Mouse (Mus musculus): Measurements from ENCODE around the gene Olfr94. TPM values are rescaled to one million over a fixed set of nuclear protein-coding genes. Genes with fewer than 3 reads are reported as not detected.

Olfr94 gene
- polyA plus RNA-seq, 2 experiments: not detected

DNA sequence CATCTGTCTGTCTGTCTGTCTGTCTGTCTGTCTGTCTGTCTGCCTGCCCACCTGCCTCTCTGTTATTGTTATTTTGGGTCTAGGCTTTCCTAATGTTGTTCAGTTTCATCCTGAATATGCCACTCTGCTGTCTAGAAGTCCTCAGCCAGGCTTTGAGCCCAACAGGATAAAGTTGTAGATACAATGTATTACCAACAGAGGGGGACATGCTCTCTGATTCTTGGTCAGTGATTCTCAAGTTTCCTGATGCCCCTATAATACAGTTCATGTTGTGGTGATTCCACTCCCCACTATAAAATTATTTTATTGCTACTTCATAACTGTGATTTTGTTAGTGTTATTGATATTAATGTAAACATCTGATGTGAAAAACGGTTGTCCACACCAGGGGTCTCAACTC, 21.1 kb upstream of the Olfr94 start:
- no peak overlapping the region for H3K27ac ChIP-seq (replicated peaks; ENCODE audit: low read depth, low read length)
- H3K9ac ChIP-seq (ENCODE audit: low read depth, low read length, severe bottlenecking): no peak overlapping the region
- no peaks in the 10 kb centered on the region for H3K4me1 ChIP-seq (ENCODE audit: control insufficient read depth, insufficient read depth, low read length)
- H3K4me2 ChIP-seq (replicated peaks; ENCODE audit: low read depth, low read length, severe bottlenecking): no peak overlapping the region
- 12% methylated on average over 1 of the region's 1 CpGs for WGBS
- no peaks in the 10 kb centered on the region for H3K27me3 ChIP-seq (ENCODE audit: control insufficient read depth, insufficient read depth, low read length)
- no peak for DNase-seq (ENCODE audit: low spot score)
- H3K36me3 ChIP-seq (ENCODE audit: control insufficient read depth, insufficient read depth, low read length): no peaks in the 10 kb centered on the region
- ATAC-seq (ENCODE audit: low FRiP score, low read depth): no peak
- TF ChIP-seq POLR2A (IDR thresholded peaks at IDR 0.05; ENCODE audit: borderline replicate concordance, extremely low read depth, insufficient read depth, insufficient read length): no peak
- peaks cover 6% of the 10 kb centered on the region for H3K9me3 ChIP-seq (ENCODE audit: control insufficient read depth, low read length)
- H3K4me3 ChIP-seq (replicated peaks; ENCODE audit: low read length): no peak overlapping the region

DNA sequence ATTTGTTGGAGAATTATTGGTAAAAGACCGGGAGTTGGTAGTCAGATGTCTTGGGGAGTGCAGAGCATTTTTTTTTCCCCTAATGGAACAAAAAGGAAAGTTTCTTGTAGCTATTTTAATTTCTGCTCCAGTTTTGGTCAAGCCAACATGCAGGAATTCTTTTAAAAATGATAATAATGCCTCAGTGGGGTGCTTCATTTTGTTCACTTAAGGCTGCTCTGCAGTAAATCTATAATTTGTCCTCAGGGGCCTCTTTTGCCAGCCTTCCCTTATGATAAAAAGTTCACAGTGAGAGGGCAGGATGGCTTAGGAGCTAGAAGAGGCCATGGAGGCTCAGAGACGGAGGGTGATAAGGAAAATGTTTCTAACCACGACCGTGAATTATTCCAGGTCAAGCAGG, 19.1 kb upstream of the Olfr94 start, which contains the start of gene Olfr96:
Gene Olfr96, plus strand, starts transcription at position 301 of the 400 bp plus-strand sequence.
- DNase-seq (ENCODE audit: low spot score) (no peak), ATAC-seq (ENCODE audit: low FRiP score, low read depth) (no peak)
- Histone ChIP-seq H3K9ac (ENCODE audit: low read depth, low read length, severe bottlenecking) (no peak within 1 kb of the TSS), H3K4me2 (replicated peaks; ENCODE audit: low read depth, low read length, severe bottlenecking) (no peak within 1 kb of the TSS), H3K27ac (replicated peaks; ENCODE audit: low read depth, low read length) (no peak within 1 kb of the TSS), H3K4me3 (replicated peaks; ENCODE audit: low read length) (no peak within 1 kb of the TSS), H3K27me3 (ENCODE audit: control insufficient read depth, insufficient read depth, low read length) (no peaks in the 10 kb centered on the region), H3K9me3 (ENCODE audit: control insufficient read depth, low read length) (peaks cover 6% of the 10 kb centered on the region), H3K36me3 (ENCODE audit: control insufficient read depth, insufficient read depth, low read length) (no peaks in the 10 kb centered on the region), H3K4me1 (ENCODE audit: control insufficient read depth, insufficient read depth, low read length) (no peaks in the 10 kb centered on the region)
- no peak for TF ChIP-seq POLR2A (IDR thresholded peaks at IDR 0.05; ENCODE audit: borderline replicate concordance, extremely low read depth, insufficient read depth, insufficient read length)
- WGBS: 60% methylated on average over 4 of the region's 4 CpGs

DNA sequence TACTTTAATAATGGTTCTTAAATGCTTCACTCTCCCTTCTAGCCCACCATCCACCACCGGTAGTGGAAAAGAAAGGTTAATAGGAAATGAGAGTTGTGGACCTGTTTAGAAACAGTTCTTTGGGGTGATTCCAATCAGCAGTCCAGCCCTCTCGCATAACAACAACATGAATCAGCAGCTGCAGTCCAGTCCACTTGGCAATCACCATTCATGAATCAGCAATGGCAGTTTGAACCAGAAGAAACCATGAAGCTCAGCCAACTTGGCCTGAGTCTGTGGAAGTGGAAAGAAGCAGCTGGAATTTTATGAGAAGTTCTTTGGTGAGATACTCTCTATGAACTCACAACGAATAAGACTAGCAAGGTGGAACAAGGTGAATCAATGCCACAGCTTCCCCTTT, 17.7 kb upstream of the Olfr94 start:
- no peak for DNase-seq (ENCODE audit: low spot score)
- Histone ChIP-seq H3K9ac (ENCODE audit: low read depth, low read length, severe bottlenecking) (no peak overlapping the region), H3K4me3 (replicated peaks; ENCODE audit: low read length) (no peak overlapping the region), H3K9me3 (ENCODE audit: control insufficient read depth, low read length) (peaks cover 6% of the 10 kb centered on the region), H3K27ac (replicated peaks; ENCODE audit: low read depth, low read length) (no peak overlapping the region), H3K36me3 (ENCODE audit: control insufficient read depth, insufficient read depth, low read length) (no peaks in the 10 kb centered on the region), H3K4me2 (replicated peaks; ENCODE audit: low read depth, low read length, severe bottlenecking) (no peak overlapping the region), H3K4me1 (ENCODE audit: control insufficient read depth, insufficient read depth, low read length) (no peaks in the 10 kb centered on the region), H3K27me3 (ENCODE audit: control insufficient read depth, insufficient read depth, low read length) (no peaks in the 10 kb centered on the region)
- no peak for ATAC-seq (ENCODE audit: low FRiP score, low read depth)
- WGBS: 77% methylated on average over 3 of the region's 3 CpGs
- no peak for TF ChIP-seq POLR2A (IDR thresholded peaks at IDR 0.05; ENCODE audit: borderline replicate concordance, extremely low read depth, insufficient read depth, insufficient read length)

DNA sequence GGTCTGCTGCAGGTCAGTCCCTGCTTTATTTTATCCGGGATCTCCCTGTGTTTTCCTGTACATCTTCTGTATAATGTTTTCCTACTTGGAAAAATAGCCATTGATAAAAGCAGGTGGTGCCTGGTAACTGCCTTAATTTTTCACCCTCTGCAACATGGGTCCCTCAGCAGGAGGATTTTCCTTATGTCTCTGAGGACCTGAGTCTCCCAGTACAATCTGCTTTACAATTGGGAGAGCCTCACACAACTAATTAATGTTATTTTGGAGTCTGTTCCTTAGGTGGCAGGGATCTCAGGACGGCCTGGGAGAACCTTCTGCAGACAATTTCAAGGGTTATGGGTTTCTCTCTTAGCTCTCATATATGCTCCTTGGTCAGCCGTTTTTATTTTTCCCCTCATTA, 12.2 kb upstream of the Olfr94 start, which contains the start of gene Olfr95:
Gene Olfr95, minus strand, starts transcription at position 101 of the 400 bp plus-strand sequence.
- Histone ChIP-seq H3K4me1 (ENCODE audit: control insufficient read depth, insufficient read depth, low read length) (no peaks in the 10 kb centered on the region), H3K4me3 (replicated peaks; ENCODE audit: low read length) (no peak within 1 kb of the TSS), H3K27ac (replicated peaks; ENCODE audit: low read depth, low read length) (no peak within 1 kb of the TSS), H3K36me3 (ENCODE audit: control insufficient read depth, insufficient read depth, low read length) (no peaks in the 10 kb centered on the region), H3K9ac (ENCODE audit: low read depth, low read length, severe bottlenecking) (no peak within 1 kb of the TSS), H3K27me3 (ENCODE audit: control insufficient read depth, insufficient read depth, low read length) (peaks cover 14% of the 10 kb centered on the region), H3K9me3 (ENCODE audit: control insufficient read depth, low read length) (peaks cover 4% of the 10 kb centered on the region), H3K4me2 (replicated peaks; ENCODE audit: low read depth, low read length, severe bottlenecking) (no peak within 1 kb of the TSS)
- WGBS: 69% methylated on average over 3 of the region's 3 CpGs
- no peak for TF ChIP-seq POLR2A (IDR thresholded peaks at IDR 0.05; ENCODE audit: borderline replicate concordance, extremely low read depth, insufficient read depth, insufficient read length)
- no peak for ATAC-seq (ENCODE audit: low FRiP score, low read depth)
- DNase-seq (ENCODE audit: low spot score): no peak

DNA sequence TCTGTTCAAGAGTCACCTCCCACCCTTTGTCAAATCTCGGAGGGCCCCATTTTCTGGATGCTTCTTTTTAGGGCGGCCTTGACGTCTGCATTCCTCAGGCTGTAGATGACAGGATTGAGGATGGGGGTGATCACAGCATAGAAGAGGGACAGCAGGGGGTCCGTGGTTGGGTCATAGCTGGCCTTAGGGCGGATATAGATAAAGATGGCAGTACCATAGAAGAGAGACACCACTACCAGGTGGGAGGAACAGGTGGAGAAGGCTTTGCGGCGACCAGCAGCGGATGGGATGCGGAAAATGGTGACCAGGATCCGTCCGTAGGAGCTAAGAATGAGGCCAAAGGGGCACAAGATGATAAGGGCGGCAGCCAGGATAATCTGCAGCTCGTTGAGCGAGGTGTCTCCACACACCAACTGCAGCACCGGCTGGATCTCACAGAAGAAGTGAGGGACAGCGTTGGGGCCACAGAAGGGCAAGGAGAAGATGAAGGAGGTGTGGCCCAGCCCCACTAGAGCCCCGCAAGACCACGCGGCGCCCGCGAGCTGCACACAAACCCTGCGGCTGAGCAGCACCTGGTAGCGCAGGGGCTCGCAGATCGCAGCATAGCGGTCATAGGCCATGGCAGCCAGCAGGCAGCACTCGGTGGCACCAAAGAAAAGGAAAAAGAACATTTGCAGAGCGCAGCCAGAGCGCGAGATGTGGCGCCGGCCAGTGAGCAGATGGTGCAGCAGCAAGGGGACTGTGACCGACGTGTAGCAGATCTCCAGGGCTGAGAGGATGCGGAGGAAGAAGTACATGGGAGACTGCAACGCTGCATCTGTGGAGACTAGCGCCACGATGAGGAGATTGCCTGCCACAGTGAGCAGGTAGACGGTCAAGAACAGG, 10.3 kb upstream of the Olfr94 start:
- ATAC-seq (ENCODE audit: low FRiP score, low read depth) (no peak), DNase-seq (ENCODE audit: low spot score) (no peak)
- no peak overlapping the region; the same call in 1 of the 2 replicates for H3K4me2 ChIP-seq (replicated peaks; ENCODE audit: low read depth, low read length, severe bottlenecking)
- no peak overlapping the region for H3K4me3 ChIP-seq (replicated peaks; ENCODE audit: low read length)
- H3K27ac ChIP-seq (replicated peaks; ENCODE audit: low read depth, low read length): no peak overlapping the region
- no peaks in the 10 kb centered on the region for H3K36me3 ChIP-seq (ENCODE audit: control insufficient read depth, insufficient read depth, low read length)
- no peaks in the 10 kb centered on the region for H3K4me1 ChIP-seq (ENCODE audit: control insufficient read depth, insufficient read depth, low read length)
- no peak overlapping the region for H3K9ac ChIP-seq (ENCODE audit: low read depth, low read length, severe bottlenecking)
- H3K9me3 ChIP-seq (ENCODE audit: control insufficient read depth, low read length): no peaks in the 10 kb centered on the region
- TF ChIP-seq POLR2A (IDR thresholded peaks at IDR 0.05; ENCODE audit: borderline replicate concordance, extremely low read depth, insufficient read depth, insufficient read length): no peak
- 17% methylated on average over 40 of the region's 40 CpGs for WGBS
- peaks cover 14% of the 10 kb centered on the region for H3K27me3 ChIP-seq (ENCODE audit: control insufficient read depth, insufficient read depth, low read length)
